Mouse (Mus musculus): ENCODE measurements around the gene Upp2.

The Upp2 gene

DNA sequence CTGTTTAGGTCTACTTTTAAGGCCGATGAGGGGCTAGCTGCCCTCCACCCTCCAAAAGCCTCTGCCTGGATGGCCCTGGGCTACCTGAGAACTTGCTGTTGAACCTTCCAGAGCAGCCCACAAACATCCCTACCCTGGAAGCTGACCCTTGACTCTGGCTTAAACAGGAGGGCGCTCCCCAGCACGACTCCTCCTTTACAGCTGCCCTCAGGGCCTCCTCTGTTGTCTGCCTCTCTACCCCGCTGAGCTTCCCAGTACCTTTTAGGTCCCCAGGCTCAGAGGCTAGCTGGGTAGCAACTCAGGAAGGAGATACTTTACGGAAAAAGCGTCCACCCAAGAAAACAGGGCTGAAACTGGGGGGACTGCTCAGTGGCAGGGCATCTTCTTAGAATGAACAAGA lies 15.2 kb upstream of the Upp2 start:
- no peak for DNase-seq (ENCODE audit: low read depth, low spot score)

DNA sequence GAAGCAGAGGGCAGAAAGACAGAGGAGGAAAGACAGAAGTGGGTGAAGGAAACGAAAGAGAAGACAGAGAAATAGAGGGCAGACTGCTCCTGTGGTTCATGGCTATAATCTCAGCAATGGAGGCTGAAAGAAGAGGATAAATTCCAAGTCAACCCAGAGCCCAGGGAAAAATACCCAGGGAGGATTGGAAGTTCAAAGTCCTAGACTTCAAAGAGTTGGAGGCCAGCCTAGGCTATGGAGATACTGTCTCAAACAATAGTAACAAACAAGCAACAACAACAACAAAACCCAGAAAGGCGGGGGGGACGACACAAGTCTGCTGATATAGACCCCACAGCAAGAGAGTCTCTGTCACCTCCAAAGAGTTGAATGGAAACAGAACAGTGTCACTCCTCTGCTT lies 14.8 kb upstream of the Upp2 start:
- DNase-seq (ENCODE audit: low read depth, low spot score): no peak

DNA sequence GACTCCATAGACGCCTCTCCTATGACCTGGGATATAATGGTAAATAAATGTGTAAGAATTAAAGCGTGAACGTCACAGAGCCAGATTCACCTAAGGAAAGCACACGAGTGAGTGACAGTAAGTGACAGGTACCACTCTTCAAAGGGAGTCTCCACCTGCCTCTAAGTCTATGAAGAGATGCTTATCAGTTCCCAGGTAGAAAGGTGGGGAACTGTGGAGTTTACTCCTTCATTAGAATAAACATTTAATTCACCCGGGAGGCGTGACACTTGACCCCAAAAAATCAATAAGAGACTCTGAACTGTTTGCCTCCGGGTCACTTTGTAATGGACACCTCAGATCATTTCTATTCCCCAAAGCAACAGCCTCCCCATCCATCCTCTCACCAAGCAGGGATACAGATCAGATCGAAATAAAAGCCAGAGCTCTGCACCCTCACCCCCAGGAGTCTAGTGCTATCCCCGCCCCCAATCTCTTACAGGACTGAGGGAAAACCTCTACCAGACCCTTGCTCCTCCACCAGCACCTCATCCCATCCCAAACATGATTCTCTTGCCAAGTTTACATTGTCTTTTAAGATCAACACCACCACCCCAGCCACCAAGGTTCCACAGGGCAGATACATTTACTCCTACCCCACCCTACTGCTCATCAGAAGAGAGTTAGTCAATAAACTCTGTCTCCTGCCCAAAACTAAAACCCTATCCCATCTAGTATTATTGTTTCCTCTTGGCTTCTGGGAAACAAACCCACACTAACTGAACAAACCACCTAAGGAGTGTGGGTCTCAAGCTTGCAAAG lies 9.9 kb upstream of the Upp2 start:
- no peak for DNase-seq (ENCODE audit: low read depth, low spot score)

GRCm38 (mm10) chr2:58562137-58562536 lies 5.0 kb upstream of the Upp2 start:
- DNase-seq (ENCODE audit: low read depth, low spot score): no peak

DNA sequence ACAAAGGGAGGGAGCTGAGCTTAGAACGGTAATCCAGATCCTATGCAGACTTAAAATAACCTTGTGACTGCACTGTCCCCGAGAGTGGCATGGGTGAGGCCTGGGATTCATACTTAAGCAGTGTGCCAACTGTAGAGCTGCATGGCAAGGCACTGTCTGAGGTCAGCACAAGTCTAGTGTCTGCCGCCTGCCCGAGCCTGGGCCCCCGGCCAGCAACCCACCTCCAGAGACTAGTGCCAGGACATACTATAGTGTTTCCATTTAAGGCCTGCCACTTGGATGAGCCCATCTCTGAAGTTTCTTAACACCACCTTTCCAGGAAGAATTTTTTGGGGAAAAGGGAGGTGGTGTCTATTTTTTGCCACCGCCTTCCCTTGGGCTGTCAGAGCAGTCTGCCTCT lies 1.8 kb upstream of the Upp2 start:
- DNase-seq (ENCODE audit: low read depth, low spot score): no peak

GRCm38 (mm10) chr2:58566049-58566409 lies 1.1 kb upstream of the Upp2 start:
- no peak for DNase-seq (ENCODE audit: low read depth, low spot score)

- no peak for DNase-seq (ENCODE audit: low read depth, low spot score)
Observed at GRCm38 (mm10) chr2:58566410-58567065, 560 bp upstream of the Upp2 start.

GRCm38 (mm10) chr2:58567866-58568719 lies 995 bp downstream of the Upp2 start:
- DNase-seq (ENCODE audit: low read depth, low spot score): no peak

DNA sequence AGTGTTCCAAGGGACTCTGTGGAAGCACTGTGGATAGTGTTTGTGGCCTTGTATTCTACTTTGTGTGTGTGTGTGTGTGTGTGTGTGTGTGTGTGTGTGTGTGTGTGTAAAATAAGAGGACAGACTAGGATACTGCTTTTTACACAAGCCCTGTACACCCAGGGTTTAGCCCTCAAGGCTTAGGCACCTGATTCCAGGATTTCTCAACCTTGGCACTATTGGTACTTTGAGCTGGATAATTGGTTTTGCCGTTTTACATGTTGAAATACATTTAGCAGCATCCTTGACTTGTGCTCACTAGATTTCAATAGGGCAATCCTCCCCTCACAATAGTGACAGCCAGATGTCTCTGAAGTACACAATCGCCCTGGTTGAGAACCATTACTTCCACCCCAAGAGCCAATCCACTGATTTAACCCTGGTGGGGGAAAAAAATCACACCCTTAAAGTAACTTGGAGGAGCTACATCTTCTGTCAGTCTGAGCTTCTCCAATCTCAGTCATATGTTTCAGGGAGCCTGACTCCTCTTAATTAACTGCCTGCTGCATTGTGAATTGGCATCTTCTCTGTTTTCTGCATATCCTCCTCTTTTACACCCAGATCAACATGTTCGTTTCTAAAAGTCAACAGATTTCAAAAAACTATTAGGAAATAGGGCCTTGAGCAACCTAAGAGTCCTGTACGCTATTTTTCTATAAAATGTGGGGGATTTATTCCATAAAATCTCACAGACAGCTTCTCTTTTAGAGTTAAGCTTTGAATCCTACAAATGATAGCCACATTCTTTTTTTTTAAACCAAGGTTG lies 1.9 kb downstream of the Upp2 start:
- DNase-seq (ENCODE audit: low read depth, low spot score): no peak

DNA sequence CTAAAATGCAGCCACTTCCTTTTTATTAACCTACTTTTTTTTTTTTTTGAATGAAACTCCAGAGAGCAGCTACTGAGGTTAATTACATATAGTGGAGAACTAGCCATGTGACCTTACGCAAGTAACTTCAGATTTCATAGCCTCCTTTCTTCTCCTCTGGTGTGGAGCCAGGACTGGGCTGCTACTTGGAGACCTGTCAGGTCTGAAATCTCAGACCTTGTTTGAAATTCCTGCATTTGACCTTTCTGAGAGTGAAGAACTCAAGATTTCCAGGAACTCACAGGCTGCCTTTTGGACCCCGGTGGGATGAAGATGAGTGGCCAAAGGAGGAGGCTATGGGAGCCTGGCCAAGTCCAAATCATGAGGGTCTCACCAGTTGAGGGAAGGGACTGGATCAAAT lies 7.1 kb downstream of the Upp2 start:
- DNase-seq (ENCODE audit: low read depth, low spot score): no peak

DNA sequence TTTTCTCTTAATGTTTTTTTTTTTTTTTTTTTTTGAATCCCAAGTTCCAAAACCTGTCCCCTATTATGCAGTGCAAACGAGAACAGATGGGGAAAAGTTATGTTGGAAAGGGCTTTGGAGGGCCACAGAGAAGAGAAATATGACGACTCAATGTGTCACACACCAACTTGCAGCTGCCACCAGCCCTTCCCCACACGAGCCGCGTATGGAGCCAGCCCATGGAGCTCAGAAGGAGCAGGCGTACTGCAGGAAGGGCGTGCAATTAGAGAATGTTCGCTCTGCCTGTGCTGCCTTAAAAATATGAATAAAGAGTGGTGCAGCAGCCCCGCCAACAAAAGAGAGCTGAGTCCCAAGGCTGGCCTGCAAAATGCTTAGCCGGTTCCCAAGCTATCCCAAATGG lies 19.2 kb downstream of the Upp2 start:
- DNase-seq (ENCODE audit: low read depth, low spot score): no peak

DNA sequence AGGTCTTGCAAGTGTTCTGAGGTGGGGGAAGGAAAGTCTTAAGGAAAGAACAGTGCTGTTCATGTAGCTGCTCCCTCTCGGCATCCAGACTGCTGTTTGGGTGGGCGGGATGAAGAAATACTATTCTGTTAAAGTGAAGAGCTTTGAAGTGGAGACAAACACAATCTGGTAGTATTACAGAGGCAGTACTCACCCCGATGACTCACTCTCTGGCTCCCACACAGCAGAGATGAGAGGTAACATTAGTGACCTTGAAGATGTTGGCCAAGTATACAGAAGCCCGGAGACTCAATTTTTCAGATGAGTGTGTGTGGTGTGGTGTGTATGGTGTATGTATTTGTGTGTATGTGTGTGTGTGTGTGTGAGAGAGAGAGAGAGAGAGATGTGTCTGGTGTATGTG lies 22.5 kb downstream of the Upp2 start:
- no peak for DNase-seq (ENCODE audit: low read depth, low spot score)

- no peak for DNase-seq (ENCODE audit: low read depth, low spot score)
Observed at GRCm38 (mm10) chr2:58590055-58590454, 23.0 kb downstream of the Upp2 start.

- no peak for DNase-seq (ENCODE audit: low read depth, low spot score)
Observed at GRCm38 (mm10) chr2:58595350-58595749, 28.3 kb downstream of the Upp2 start.

DNA sequence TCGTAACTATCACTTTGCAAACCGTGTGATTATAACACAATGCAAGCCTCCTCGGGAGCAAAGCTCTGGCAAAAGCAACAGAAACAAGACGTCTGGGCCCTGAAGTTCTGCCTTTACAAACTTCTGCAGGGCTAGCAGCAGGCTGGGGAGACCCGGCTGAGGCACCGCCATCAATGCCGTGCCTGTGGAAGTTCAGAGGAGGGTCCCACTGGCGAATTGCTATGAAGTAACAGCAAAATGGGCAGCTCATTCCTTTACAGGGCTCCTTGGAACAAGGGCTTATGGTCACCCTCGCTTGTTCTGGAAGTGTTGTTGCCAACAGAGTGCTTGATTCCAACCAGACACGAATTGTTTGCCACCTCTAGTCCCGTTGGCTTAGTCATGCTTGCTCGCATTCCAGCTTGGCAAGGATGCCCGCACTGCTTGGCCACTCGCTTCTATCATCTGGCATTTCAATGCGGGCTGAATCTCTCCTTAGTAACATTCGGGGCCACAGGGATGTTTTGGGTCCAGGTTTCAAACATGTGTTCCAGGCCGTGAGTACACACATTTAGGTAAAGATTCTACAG lies 29.8 kb downstream of the Upp2 start:
- DNase-seq (ENCODE audit: low read depth, low spot score): no peak

- no peak for DNase-seq (ENCODE audit: low read depth, low spot score)
Observed at GRCm38 (mm10) chr2:58597556-58597955, 30.5 kb downstream of the Upp2 start.

DNA sequence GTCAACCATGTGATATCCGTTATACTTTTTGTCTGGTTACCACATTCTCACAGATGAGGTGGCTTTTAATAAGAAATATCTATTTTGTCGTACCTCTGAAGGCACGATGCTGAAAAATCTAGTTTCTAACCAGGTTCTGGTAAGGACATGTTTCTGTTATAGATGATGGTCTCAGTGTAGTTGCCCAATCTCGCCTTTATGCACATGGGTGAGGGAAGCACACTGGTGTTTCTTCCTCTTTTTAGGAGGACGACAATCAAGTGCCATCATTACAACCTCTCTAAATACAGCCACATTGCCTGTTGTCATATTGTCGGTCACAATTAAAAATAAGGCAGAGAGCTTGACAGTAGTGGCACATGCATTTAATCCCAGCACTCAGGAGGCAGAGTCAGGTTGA lies 32.5 kb downstream of the Upp2 start:
- DNase-seq (ENCODE audit: low read depth, low spot score): no peak

- no peak for DNase-seq (ENCODE audit: low read depth, low spot score)
Observed at GRCm38 (mm10) chr2:58601382-58601781, 34.3 kb downstream of the Upp2 start.

DNA sequence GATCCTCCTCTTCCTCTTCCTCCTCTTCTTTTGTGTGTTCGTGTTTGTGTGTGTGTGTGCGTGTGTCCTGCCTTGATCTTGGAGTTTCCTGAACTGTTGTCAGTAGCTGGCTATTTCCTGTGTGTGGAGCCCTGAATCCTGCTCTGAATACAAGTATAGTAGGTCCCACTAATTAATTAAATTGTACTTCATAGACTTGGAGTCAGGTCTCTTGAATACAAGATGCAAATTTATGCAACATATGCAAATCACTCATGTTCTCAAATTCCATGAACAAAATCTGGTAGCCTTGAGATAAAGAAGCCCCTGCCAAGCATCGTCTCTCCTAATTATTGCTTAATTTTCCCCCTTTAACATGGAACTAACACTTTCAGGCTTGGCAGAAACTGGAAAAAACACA lies 36.3 kb downstream of the Upp2 start:
- DNase-seq (ENCODE audit: low read depth, low spot score): no peak

- no peak for DNase-seq (ENCODE audit: low read depth, low spot score)
Observed at GRCm38 (mm10) chr2:58604791-58605190, 37.7 kb downstream of the Upp2 start.

GRCm38 (mm10) chr2:58613720-58614119 lies 46.6 kb downstream of the Upp2 start:
- no peak for DNase-seq (ENCODE audit: low read depth, low spot score)

Measured in c-Kit-negative CD71-positive TER-119-positive erythroid progenitor cells, embryonic 14.5 days (primary cell).